Mouse (Mus musculus) E14TG2a.4 (cell line): ENCODE measurements around the gene Notch2.

ENCODE experiments used
- CTCF ChIP-seq: conservative IDR thresholded peaks from 2 replicates; pipeline ENCODE4 v1.5.1; 2014; ENCODE audit warnings: low read length
- POU5F1 ChIP-seq: IDR thresholded peaks from 2 replicates; pipeline ENCODE4 v1.6.1; 2014; ENCODE audit warnings: low read length, borderline replicate concordance

- TF ChIP-seq CTCF (no peak), POU5F1 (no peak)
Measured at GRCm38 (mm10) chr3:98105496-98105895, 92.2 kb downstream of the Notch2 start.
